Mouse (Mus musculus) liver, adult 2 months (tissue): ENCODE measurements around the gene Rbfox3. TPM values are rescaled to one million over a fixed set of nuclear protein-coding genes. Genes with fewer than 3 reads are reported as not detected.

Experiments used
- DNase-seq: peaks from one replicate; pipeline ENCODE4 v3.0.0-alpha.2; 2011; ENCODE audit warnings: low read depth, low spot score; ENCODE audit errors: extremely low read depth
- H3K27ac ChIP-seq: fragments of 200-500 bp; replicated peaks from 2 replicates; pipeline ENCODE4 v1.5.1; 2012; ENCODE audit warnings: low read depth, mild to moderate bottlenecking, control low read depth, inconsistent platforms, low read length; ENCODE audit not compliant: insufficient read depth
- H3K27me3 ChIP-seq: fragments of 200-500 bp; 2 replicates; pipeline ENCODE4 v1.6.1; 2012; ENCODE audit warnings: mild to moderate bottlenecking, moderate library complexity, low read length, inconsistent platforms; ENCODE audit not compliant: control insufficient read depth, insufficient read depth
- H3K36me3 ChIP-seq: fragments of 200-500 bp; 2 replicates; pipeline ENCODE4 v1.6.1; 2012; ENCODE audit warnings: low read length, inconsistent platforms; ENCODE audit not compliant: control insufficient read depth, insufficient read depth
- H3K4me1 ChIP-seq: fragments of 200-500 bp; 2 replicates; pipeline ENCODE4 v1.6.1; 2011; ENCODE audit warnings: low read length; ENCODE audit not compliant: control insufficient read depth, insufficient read depth
- H3K4me3 ChIP-seq: fragments of 200-500 bp; 2 replicates; pipeline ENCODE4 v1.5.1; 2011; ENCODE audit warnings: low read depth, mild to moderate bottlenecking, control low read depth, low read length, moderate library complexity; ENCODE audit not compliant: insufficient read depth
- H3K79me2 ChIP-seq: fragments of 200-500 bp; 2 replicates; pipeline ENCODE4 v1.6.1; 2012; ENCODE audit warnings: inconsistent platforms, mild to moderate bottlenecking, low read length, moderate library complexity; ENCODE audit not compliant: control insufficient read depth, insufficient read depth
- H3K9ac ChIP-seq: fragments of 200-500 bp; 2 replicates; pipeline ENCODE4 v1.6.1; 2012; ENCODE audit warnings: low read depth, mild to moderate bottlenecking, control low read depth, inconsistent platforms, low read length
- CTCF ChIP-seq: fragments of 200-500 bp; IDR thresholded peaks from 2 replicates; pipeline ENCODE4 v1.5.1; 2011; ENCODE audit warnings: low read depth, low read length, control low read depth
- POLR2A ChIP-seq: fragments of 200-500 bp; IDR thresholded peaks from 2 replicates; pipeline ENCODE4 v1.6.1; 2011; ENCODE audit warnings: low read length, control low read depth; ENCODE audit not compliant: insufficient read depth; ENCODE audit errors: extremely low read depth
- WGBS: fragments of 180-500 bp; shearing (Covaris S2); methylation state at CpG from one replicate; pipeline ENCODE4 v1.1.7; 2018; 5-methylcytosine and 5-hydroxymethylcytosine counted together
- polyA plus RNA-seq: library from polyadenylated mRNA; depleted of rRNA; stranded (reverse); fragments of >200 nt; gene quantifications from 2 replicates; pipeline ENCODE4 v1.2.3, GENCODE M21; 2012
- total RNA-seq: library from RNA; depleted of rRNA; stranded (reverse); fragments of >200 nt; gene quantifications from 2 replicates; pipeline ENCODE4 v1.2.3, GENCODE M21; 2014

Gene Rbfox3
- total and polyA plus RNA-seq, 2 experiments, result 0.28 to 0.44 TPM

GRCm38 (mm10) chr11:118915888-118916287 lies 4.5 kb upstream of the Rbfox3 start:
- H3K27me3 ChIP-seq, result no peaks in the 10 kb centered on the region
- WGBS, result 69% methylated on average over 2 of the region's 2 CpGs
- no peaks in the 10 kb centered on the region for H3K79me2 ChIP-seq
- TF ChIP-seq CTCF, result no peak
- no peak for TF ChIP-seq POLR2A
- H3K27ac ChIP-seq, result no peak overlapping the region
- no peak for DNase-seq
- no peaks in the 10 kb centered on the region for H3K4me1 ChIP-seq
- no peak overlapping the region for H3K9ac ChIP-seq
- no peaks in the 10 kb centered on the region for H3K36me3 ChIP-seq
- no peak overlapping the region for H3K4me3 ChIP-seq

GRCm38 (mm10) chr11:118912686-118913085 lies 1.3 kb upstream of the Rbfox3 start:
- Histone ChIP-seq H3K4me3 (no peak overlapping the region), H3K4me1 (no peaks in the 10 kb centered on the region), H3K27ac (no peak overlapping the region), H3K9ac (no peak overlapping the region), H3K27me3 (peaks cover 16% of the 10 kb centered on the region), H3K79me2 (no peaks in the 10 kb centered on the region), H3K36me3 (no peaks in the 10 kb centered on the region)
- TF ChIP-seq CTCF, result no peak
- TF ChIP-seq POLR2A, result no peak
- DNase-seq, result no peak
- 54% methylated on average over 6 of the region's 6 CpGs for WGBS

- DNase-seq, result no peak
- Histone ChIP-seq H3K79me2 (no peaks in the 10 kb centered on the region), H3K27ac (no peak overlapping the region), H3K4me1 (no peaks in the 10 kb centered on the region), H3K27me3 (peaks cover 23% of the 10 kb centered on the region), H3K4me3 (no peak overlapping the region), H3K9ac (no peak overlapping the region), H3K36me3 (no peaks in the 10 kb centered on the region)
- whole genome bisulfite sequencing, result 75% methylated on average over 10 of the region's 10 CpGs
- TF ChIP-seq CTCF, result no peak
- no peak for TF ChIP-seq POLR2A
These were observed 641 bp downstream of the Rbfox3 start for GRCm38 (mm10) chr11:118910756-118911155.

- no peak overlapping the region for H3K4me3 ChIP-seq
- no peak overlapping the region for H3K9ac ChIP-seq
- TF ChIP-seq CTCF (no peak), POLR2A (no peak)
- WGBS, result 4% methylated on average over 13 of the region's 13 CpGs
- H3K27ac ChIP-seq, result no peak overlapping the region
- no peaks in the 10 kb centered on the region for H3K4me1 ChIP-seq
- H3K27me3 ChIP-seq, result peaks cover 23% of the 10 kb centered on the region
- H3K79me2 ChIP-seq, result no peaks in the 10 kb centered on the region
- no peaks in the 10 kb centered on the region for H3K36me3 ChIP-seq
- DNase-seq, result no peak
These were observed 1.6 kb downstream of the Rbfox3 start for GRCm38 (mm10) chr11:118909814-118910201.

GRCm38 (mm10) chr11:118908981-118909813 lies 2.2 kb downstream of the Rbfox3 start:
- H3K36me3 ChIP-seq, result no peaks in the 10 kb centered on the region
- H3K4me1 ChIP-seq, result no peaks in the 10 kb centered on the region
- H3K27me3 ChIP-seq, result peaks cover 23% of the 10 kb centered on the region
- no peaks in the 10 kb centered on the region for H3K79me2 ChIP-seq
- H3K4me3 ChIP-seq, result no peak overlapping the region
- whole genome bisulfite sequencing, result 3% methylated on average over 73 of the region's 90 CpGs
- no peak overlapping the region for H3K27ac ChIP-seq
- TF ChIP-seq POLR2A (no peak), CTCF (no peak)
- no peak for DNase-seq
- H3K9ac ChIP-seq, result no peak overlapping the region

GRCm38 (mm10) chr11:118908431-118908980 lies 2.9 kb downstream of the Rbfox3 start:
- Histone ChIP-seq H3K36me3 (no peaks in the 10 kb centered on the region), H3K4me3 (no peak overlapping the region), H3K27ac (no peak overlapping the region), H3K79me2 (no peaks in the 10 kb centered on the region), H3K9ac (no peak overlapping the region), H3K4me1 (no peaks in the 10 kb centered on the region), H3K27me3 (peaks cover 23% of the 10 kb centered on the region)
- TF ChIP-seq CTCF (no peak), POLR2A (no peak)
- 3% methylated on average over 51 of the region's 52 CpGs for WGBS
- no peak for DNase-seq
